Mouse (Mus musculus): ENCODE measurements around the gene Nod1.
"Not testable (repeated sequence)": the region's sequence is repeated elsewhere in the genome, so short reads cannot be mapped to it uniquely, and the experiment has no call there.

Nod1 gene

DNA sequence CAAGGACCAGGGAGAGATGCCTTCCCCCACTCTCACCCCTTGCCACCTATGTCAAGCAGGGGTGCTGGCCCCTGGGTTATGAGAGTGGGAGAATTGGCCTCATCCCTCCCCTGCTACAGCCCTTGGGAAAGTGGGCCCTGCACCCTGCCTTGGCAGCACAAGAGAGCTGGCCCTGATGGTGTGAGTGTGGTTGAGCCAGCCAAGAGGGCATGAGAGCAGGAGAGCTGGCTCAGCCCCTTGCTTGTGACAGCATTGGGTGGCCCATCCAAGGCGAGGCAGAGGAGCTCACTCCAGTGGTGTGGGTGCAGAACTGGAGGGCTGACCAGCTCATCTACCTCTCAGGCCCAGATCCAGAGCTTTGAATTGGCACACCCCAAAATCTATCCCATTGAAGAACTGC, 3.2 kb upstream of the Nod1 start:
- no peak for DNase-seq

DNA sequence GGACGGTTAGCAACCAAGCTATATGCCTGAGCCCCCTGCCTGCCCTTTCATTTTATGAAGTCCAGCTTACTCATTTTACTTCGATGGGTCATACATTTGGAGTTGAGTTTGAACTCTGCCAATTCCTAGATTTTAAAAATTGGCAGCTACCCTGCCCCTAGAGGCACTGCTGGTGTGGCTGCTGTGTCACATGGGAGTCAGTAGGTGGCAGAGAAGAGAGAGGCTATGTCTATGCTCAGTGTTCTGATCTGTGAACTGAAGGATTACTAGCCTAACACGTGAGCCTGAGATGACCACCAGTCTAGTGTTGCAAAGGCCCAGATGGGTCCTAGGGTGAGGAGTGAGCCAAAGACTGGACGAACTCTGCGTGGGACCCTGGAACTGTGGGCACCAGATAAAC, 2.1 kb upstream of the Nod1 start:
- DNase-seq: no peak

DNA sequence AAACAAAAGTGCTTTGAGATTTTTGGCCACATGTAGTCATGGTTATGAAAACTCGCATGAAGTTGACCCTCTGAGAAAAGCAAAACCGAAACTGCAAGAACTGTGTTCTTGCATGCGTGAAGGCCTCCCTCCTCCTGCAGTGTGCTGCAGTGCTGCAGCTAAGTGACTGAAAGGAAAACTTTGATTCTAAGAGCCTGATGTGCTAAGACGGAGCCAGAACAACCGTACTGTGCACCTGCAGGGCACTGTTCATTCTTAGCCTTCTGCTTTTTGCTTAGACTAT, 458 bp upstream of the Nod1 start:
- no peak for DNase-seq

DNA sequence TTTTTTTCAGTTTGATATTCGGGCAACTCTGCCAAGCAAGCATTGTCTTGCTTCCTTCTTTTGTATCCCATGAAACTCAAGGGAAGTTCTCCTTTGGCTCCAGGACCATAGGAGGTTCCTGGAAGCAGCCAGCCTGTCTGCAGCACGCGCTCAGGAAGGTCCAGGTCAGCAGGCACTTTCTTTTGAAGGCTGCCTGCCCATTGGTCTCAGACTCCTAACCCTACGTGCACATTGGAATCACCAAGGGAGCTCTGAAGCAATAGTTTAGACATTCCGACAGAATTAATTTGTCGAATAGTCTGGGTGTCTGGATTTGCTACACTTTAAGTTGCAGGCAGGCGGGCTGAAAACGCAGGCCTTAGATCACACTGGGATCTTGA, 691 bp downstream of the Nod1 start:
- DNase-seq: no peak

DNA sequence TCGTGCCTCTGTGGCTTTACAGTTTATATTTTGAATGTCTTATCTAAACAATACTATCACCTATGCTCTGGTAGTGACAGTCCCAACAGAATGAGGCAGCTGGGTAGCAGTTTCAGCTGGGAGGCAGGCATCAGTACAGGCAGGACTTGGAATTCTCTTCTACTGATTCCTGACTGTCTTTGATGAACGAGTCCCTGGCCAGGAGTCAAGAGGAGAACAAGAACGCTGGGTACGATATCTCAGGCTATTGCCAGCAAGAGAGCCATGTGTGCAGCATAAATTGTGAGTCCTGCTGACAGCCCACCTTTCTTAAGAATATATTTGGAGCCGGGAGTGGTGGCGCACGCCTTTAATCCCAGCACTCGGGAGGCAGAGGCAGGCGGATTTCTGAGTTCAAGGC, 1.9 kb downstream of the Nod1 start:
- no peak for DNase-seq

DNA sequence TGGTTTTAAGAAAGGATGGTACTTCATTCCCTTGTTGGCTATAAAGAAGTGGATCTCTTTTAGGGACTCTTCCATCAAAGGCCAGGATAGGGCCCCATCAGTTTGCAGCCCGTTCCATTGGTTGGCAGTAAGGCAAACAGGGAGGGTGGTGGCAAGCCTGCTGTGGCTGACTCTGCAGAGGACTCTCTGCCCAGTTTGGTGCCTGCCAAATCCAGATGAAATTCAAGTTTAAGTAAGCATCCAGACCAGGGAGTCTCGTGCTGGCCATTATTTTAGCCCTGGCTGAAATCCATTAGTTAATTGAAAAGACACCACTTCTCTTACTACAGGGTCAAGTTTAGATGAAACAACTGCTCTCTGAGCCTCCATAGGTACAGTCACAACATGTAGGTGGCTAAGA, 2.6 kb downstream of the Nod1 start:
- DNase-seq: no peak

DNA sequence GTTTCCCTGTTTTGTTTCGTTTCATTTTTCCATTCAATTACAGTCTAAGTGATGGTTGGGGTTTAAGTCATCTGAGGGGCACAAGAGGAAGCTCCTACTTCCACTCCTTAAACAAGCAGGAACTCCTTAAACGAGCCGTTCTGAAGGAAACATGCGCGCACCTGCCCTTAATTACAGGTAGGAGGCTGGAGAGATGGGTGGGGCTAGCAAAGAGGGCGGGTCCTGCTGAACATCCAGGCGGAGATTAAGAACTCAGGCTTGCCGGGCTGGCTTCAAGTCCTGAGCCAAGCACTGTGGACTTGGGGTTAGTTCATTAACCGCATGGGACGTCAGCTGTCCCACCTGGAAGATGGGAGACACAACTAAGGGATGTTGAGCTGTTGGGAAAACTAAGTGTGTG, 4.8 kb downstream of the Nod1 start:
- no peak for DNase-seq

DNA sequence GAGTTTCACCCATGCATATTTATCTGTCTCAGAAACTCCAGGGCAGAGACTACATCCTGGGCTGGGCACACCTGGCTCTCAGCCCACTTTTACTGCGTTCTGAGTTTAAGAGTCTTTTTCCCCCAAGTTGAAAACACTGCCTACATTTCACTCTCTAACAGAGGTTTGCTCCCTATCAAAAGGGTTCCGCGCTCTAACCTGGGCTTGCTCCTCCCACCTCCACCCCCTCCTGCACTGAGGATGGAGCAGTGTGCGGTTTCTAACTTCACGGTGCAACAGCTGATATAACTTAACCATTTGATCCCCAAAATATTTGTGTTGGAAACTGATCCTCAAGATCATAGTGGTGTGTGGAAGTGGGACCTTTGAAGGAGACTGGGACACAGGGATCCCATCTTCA, 7.2 kb downstream of the Nod1 start:
- DNase-seq: no peak

DNA sequence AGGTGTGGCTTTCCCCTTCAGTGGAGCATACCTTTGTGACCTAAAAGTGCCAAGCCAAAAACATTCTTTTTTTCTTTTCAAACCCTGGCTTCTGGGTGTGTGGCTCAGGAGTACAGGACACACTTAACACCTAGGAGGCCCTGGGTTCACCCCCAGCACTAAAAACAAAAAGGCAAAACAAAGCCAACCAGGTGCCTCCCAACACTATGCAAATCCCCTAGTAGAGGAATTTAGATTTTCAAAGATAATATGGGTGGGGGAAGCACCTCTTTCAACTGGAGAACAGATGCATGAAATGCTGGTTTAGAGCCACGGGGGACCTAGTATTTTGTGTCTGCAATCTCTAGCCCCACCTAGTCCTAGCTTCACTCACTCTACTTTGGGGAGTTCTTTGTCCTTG, 7.7 kb downstream of the Nod1 start:
- DNase-seq: no peak

DNA sequence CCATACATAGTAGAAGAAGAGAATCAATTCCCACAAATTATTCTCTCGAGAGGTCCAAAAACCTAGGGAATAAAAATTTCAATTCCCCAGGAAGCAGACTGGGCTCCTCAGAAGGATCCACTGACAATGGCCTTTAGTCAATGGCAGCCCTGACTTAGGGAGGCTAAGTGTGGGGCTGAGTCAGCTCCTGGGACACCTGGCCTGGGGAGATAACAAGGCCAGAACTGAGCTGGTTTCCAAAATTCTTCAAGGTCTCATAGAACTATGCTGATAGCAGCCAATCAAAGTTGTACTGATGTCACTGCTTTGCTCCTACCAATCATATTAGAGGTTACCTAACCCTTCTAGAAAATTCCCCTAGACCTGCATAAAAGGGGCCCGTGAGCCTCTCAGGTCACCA, 8.8 kb downstream of the Nod1 start:
- no peak for DNase-seq

DNA sequence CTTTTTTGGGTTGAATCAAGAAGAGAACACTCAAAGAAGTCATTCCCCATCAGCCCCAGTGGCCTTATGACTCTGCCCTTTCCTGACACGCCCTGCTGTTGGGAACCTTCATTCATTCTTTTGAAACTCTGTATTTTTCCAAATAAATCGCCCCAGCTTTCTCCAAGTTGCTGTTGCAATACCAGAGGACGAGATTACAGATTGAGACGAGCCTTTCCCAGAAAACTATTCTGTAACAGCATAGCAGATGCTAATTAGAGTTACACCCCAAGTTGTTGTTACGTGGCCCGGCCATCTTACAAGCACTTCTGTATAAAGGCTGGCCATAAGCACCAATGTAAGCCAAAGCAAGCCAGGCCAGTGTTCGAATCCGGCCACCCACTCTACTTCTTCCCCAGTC, 14.8 kb downstream of the Nod1 start:
- DNase-seq: no peak

DNA sequence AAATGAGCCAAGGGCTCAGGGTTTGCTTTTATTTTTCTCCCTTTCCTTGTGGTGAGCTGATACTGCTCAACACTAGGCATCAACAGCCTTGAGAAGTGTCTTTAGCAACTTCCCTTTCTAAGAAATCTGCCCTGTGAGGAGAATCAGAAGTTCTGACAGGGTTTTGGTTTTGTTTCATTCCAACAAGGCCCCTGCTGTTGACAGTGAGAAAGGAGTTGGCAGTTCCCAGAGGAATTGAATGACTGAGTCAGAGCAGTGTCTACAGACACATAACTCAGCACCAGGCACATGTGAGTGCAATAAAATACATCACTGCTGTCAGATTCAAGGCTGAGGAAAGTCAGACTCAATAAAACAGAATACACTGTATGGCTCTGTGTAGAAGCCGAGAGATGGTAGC, 16.0 kb downstream of the Nod1 start:
- DNase-seq: no peak

DNA sequence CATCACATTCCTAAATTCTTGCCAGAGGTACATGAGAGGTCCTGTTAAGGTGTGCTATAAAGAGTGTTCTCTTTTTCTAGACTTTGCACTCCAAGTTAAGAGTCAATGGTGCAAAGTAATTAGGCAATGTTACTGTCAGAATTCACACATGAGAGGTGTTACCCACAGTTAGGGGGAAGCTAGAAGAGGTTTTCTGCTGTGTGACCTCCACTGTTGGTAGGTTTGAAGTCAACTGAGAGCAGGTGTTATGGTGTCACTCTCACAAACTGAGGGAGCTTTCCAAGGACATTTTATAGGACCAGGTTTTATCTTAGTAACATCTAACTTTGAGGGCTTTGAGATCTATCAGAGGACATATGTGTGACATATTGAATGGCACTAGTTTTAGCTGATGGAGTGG, 16.5 kb downstream of the Nod1 start:
- DNase-seq: no peak

DNA sequence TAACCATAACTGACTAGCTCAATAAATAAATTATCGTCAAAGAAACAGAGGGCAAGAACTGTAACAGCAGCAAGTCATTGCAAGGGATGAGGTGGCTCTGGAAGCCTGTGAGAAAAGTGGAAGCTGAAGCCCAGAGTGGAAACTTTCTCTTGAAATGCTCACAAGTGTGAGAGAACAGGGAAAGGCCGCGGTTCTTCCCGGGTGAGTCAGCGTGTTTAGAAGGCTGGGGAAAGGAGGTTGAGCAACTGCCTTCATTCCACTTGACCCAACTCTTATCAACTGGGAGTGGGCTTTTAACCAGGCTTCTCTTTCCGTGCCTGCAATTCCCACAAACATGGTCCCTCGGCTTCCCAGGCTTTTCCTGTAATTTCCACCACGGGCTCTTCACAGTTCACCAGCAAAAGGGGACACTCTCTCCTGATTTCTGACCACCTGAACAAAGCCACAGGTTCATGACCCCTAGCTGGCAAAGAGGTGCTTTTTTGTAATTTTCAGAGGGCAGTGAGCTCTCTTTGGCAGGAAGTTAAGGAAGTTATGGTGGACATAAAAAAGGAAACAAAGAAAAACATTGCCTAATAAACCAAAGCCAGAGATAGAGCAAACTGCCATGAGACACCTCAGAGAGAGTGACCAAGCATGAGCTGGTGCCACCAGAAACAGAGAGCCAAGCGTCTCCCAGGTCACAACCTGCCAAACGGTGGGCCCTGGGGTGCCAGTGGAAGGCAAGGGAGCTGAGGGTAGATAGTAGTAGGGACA, 17.6 kb downstream of the Nod1 start:
- DNase-seq: no peak

DNA sequence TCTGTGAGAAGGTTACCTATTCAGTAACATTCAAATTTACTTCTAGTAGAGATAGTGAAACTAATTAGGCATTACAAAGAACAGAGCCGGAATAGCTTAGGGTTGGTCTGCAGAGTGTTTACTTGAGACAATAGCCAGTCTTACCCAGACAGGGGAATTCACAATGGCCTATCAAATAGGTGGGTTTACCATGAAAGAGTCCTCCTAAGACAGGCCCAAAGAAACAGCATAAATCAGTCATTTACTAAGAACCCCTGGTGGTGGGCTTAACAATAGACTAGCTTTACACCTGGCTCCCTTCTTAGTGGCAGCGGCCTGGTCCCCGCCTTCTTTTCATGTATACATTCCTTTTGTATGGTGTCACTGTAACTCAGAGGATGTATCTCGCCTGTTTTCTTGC, 19.0 kb downstream of the Nod1 start:
- DNase-seq: not testable (repeated sequence)

DNA sequence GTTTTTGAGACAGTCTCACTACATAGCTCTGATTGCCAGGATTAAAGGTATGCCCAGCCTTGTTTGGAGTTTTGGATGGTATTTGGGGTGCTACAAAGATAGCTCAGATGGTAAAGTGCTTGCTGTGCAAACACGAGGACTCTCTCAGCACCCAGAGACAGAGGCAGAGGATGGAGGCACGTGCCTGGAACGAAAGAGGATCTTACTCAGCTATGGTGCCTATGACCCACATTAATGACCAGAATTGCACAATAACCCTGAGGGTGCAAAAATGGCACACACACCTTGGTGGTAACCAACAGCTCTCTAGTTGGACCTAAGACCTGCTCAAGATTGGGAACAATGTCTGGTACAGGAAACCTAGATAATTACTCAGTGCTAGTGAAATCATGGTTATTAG, 19.9 kb downstream of the Nod1 start:
- DNase-seq: no peak

DNA sequence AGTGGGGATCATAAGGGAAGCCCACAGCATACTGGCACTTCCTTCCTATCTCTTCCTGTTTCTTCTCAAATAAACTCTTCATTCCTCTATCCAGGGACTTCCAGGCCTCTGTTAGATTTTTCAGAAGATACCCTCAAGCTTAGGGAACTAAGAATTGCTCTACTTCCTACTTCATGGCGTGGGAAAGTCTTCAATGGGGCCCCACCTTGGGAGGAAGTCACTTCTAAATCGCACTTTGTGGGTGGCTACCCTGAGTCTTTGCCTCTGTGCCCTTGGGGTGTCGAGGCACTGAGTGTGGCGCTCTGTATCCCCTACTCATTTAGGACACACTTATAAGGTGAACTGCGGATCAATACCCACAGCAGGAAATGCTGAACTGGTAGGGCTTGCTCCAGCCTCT, 23.7 kb downstream of the Nod1 start:
- no peak for DNase-seq

DNA sequence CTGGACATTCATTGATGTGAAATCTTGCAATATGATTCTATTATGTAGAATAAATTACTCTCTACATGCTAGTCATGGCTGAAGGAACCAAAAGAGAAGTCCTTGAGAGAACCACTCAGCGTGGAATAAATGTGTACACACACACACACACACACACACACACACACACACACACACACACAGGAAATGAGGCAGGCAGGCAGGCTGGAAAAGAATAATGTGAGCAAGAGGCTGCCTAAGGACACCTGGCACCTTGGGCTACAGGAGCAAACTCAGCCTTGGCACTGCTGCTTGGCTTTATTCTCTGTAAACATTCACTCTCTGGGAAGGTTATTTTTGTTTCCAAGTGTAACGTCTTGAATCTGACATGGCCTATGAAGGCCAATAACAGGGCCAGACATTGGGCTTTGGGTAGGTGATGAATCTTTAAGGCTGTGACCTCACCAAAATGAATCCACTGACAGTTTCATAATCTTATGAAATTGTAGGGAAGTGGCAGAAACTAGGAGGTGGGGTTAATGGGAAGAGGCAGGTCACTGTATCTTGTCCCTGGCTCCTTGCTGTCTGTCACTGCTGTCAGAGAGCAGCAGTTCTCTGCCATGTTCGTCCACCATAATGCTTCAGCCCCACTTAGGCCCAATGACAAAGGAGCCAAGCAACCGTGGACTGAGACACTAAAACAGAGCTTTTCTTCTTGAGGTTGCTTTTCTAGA, 26.0 kb downstream of the Nod1 start:
- DNase-seq: no peak

DNA sequence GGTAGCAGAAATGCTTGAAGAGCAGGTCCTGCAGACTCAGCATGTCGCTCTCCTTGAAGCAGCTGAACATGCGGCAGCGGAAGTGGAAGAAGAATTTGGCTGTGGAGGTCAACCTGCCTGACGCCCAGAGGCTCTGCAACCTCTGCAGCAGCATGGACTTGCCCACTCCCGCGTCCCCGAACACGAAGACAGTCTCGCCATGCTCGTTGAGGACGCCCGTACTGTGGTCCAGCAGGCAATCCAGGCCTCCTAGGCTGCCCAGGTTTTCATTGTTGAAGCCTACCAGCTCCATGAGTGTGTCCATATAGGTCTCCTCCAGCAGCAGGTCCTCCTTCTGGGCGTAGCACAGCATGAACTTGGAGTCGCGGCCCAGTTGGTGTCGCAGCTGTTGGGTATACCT, 27.9 kb downstream of the Nod1 start:
- no peak for DNase-seq

DNA sequence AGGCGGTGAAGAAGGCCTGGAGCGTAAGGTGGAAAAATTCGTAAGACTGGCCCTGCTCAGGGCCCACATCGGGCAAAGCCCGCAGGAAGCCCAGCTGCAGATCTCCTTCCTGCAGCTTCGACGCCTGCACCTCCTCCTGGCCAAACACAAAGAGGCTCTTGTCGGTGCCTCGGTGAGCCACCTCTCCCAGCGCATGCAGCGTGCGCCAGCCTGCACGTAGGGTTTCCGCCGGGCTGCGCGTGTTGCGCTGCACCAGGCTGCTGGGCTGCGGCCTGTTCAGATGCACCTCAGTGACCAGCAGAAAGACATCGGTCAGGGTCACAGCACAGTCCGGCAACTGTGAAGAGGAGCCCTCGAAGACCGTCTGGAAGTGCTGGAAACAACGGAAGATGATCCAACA, 28.7 kb downstream of the Nod1 start:
- no peak for DNase-seq

DNA sequence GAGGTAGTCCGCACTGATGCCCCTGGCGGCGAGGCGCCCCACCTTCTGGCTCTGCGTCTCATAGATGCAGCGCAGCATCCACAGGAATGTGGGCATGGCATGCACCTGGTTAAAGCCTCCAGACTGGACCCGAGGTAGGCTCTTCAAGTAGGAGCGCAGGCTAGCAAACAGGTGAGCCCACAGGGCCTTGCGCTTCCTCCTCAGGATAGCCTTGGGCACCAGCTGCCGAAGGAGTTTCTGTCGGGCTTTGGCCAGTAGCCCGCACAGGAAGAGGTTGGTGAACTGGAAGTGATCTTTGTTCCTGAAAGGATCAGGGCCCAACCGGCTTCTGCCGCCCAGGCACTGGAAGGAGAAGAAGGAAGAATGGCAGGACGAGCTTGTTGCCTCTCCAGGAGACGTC, 29.1 kb downstream of the Nod1 start:
- DNase-seq: no peak

DNA sequence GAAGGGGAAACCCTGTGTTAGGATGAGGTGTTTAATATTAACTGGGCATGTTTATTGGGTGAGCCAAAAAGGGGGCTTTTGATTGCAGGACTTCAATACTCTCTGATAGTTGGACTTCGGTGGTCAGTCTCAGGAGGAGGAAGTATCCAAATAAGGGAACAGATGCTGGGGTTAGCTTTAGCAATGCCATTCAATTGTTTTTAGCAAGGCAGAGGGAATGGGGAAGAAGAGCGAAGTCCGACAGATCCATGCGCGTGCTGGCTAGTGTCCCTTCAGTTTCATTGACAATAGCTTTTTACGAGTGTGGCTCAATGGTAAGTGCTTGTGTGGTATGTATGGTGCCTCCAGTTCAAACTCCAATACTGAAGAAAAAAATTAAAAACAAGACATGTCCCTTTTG, 31.3 kb downstream of the Nod1 start:
- DNase-seq: no peak

DNA sequence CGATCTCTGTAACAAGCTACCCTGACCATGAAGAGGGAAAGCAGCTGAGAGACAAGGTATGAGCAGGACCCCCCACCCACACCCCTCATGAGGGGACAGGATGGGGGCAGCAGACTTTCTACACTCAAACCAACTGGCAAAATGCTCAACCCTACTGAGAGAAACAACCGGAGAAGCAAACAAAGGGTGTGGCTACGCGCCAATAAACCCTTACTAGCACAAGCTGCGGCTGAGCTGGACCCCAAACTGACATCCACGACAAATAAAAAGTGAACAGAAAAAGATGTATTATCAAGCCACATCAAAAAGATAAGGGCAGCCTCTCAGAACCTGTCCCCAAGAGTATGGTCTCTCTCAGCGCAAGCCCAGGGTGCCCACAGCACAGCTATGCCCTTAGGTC, 32.3 kb downstream of the Nod1 start:
- no peak for DNase-seq

DNA sequence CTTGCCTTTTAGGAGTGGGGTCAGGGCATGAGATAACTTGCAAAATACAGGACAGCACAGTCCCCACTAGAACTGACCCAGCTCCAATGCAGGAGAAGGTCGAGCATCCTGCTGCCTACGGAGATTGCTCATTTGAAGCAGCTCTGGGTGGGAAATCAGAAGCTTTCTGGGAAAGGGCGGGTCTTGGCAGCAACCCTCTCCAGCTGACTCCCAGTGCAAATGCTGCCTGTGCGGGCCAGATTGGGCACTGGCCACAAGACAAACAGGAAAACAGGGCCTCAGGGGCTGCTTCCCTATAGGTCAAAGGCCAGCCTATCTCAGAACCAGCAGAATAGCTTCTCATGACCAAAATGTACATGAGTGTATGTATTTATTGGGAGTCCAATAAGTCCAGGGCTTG, 32.8 kb downstream of the Nod1 start:
- DNase-seq: no peak

DNA sequence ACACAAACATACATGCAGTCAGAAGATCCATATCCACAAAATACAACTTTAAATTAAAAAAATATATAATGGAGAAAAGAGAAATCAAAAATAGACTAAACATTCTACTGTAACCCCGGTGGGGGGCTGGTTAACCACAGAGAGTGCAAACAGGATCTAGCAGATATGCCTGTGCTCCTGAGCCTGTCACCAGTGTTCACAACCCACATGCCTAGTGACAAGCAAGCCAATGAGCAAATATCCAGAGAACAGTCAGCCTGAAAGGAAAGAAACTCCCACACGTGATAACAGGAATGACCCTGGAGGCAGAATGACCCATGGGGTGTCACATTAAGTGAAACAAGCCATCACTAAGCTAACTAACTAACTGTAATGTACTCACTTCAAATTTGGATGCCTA, 35.9 kb downstream of the Nod1 start:
- DNase-seq: no peak

Measured in right cerebral cortex, postnatal 25 days (tissue).